Mouse (Mus musculus) kidney, postnatal 0 days (tissue): Measurements from ENCODE around the gene Gabrb1. TPM values are rescaled to one million over a fixed set of nuclear protein-coding genes. Genes with fewer than 3 reads are reported as not detected.
A peak's percentile ranks its signal among the peaks of the same experiment; 100 is the strongest.

ENCODE experiments used
- ATAC-seq: fragments of 200-750 bp; cut with Nextera tagmentation; replicated peaks from 2 replicates; pipeline ENCODE4 v1.8.0; 2017; ENCODE audit warnings: low read depth, moderate number of reproducible peaks, moderate TSS enrichment, moderate library complexity; ENCODE audit not compliant: low FRiP score
- DNase-seq: peaks from one replicate; pipeline ENCODE4 v3.0.0-alpha.2; 2016; ENCODE audit warnings: low spot score
- H3K27ac ChIP-seq: fragments of 300-500 bp; sonication (generic); 2 replicates; pipeline ENCODE4 v1.5.1; 2014; ENCODE audit warnings: mild to moderate bottlenecking
- H3K27me3 ChIP-seq: fragments of 300-500 bp; sonication (generic); 2 replicates; pipeline ENCODE4 v1.6.1; 2014; ENCODE audit warnings: low read length, mixed read lengths; ENCODE audit not compliant: insufficient read depth
- H3K36me3 ChIP-seq: fragments of 300-500 bp; sonication (generic); 2 replicates; pipeline ENCODE4 v1.6.1; 2014; ENCODE audit warnings: low read length, mixed read lengths; ENCODE audit not compliant: insufficient read depth
- H3K4me1 ChIP-seq: fragments of 300-500 bp; sonication (generic); replicated peaks from 2 replicates; pipeline ENCODE4 v1.6.1; 2014; ENCODE audit warnings: antibody characterized with exemption, low read length, mixed read lengths; ENCODE audit not compliant: insufficient read depth
- H3K4me2 ChIP-seq: fragments of 300-500 bp; sonication (generic); 2 replicates; pipeline ENCODE4 v1.6.1; 2014; ENCODE audit warnings: mild to moderate bottlenecking, low read length, moderate library complexity, mixed read lengths
- H3K4me3 ChIP-seq: fragments of 300-500 bp; sonication (generic); replicated peaks from 2 replicates; pipeline ENCODE4 v1.5.1; 2014; ENCODE audit warnings: low read depth, low read length
- H3K9ac ChIP-seq: fragments of 300-500 bp; sonication (generic); 2 replicates; pipeline ENCODE4 v1.6.1; 2014; ENCODE audit warnings: low read depth, low read length
- H3K9me3 ChIP-seq: fragments of 300-500 bp; sonication (generic); replicated peaks from 2 replicates; pipeline ENCODE4 v1.6.1; 2016; ENCODE audit warnings: low read length, inconsistent platforms, mixed read lengths
- CTCF ChIP-seq: IDR thresholded peaks from 2 replicates; pipeline ENCODE4 v1.5.1; 2016; ENCODE audit warnings: antibody characterized with exemption, low read depth, mild to moderate bottlenecking, moderate library complexity
- WGBS: fragments of 180-500 bp; shearing (Covaris S2); extraction: QIAGEN DNeasy Blood & Tissue Kit; methylation state at CpG from one replicate; pipeline ENCODE4 v1.1.7; 2014; 5-methylcytosine and 5-hydroxymethylcytosine counted together
- polyA plus RNA-seq: library from polyadenylated mRNA; unstranded; fragments of >200 nt; fragmentation: Nextera tagmentation; extraction: Ambion mirVana; gene quantifications from 2 replicates; pipeline ENCODE4 v1.2.1, GENCODE M21; 2015

Gene Gabrb1
- polyA plus RNA-seq, 1 experiment from 2014 or later, result 0.50 TPM

- H3K27ac ChIP-seq, result no peak overlapping the region
- ATAC-seq (peak; percentile 85), DNase-seq (peak; percentile 68)
- H3K9ac ChIP-seq, result 0 out of 2 replicates have a peak overlapping the region, but pooled peaks have one; percentile 32
- H3K27me3 ChIP-seq, result 0 out of 2 replicates have a peak, but pooled peaks cover 4% of the 10 kb centered on the region
- under 1% methylated on average over 46 of the region's 46 CpGs for WGBS
- TF ChIP-seq CTCF, result peak; percentile 63
- no peaks in the 10 kb centered on the region for H3K9me3 ChIP-seq
- H3K4me3 ChIP-seq, result peak overlapping the region; percentile 37
- peak overlapping the region; percentile 73 for H3K4me2 ChIP-seq
- H3K36me3 ChIP-seq, result no peaks in the 10 kb centered on the region
- H3K4me1 ChIP-seq, result no peaks in the 10 kb centered on the region
These were observed 42.8 kb downstream of the Gabrb1 start for GRCm38 (mm10) chr5:71700468-71701272.

GRCm38 (mm10) chr5:71701273-71701614 is 43.3 kb downstream of the Gabrb1 start:
- no peaks in the 10 kb centered on the region for H3K4me1 ChIP-seq
- no peak for TF ChIP-seq CTCF
- 3% methylated on average over 6 of the region's 6 CpGs for WGBS
- 0 out of 2 replicates have a peak overlapping the region, but pooled peaks have one; percentile 32 for H3K9ac ChIP-seq
- peak overlapping the region; percentile 73 for H3K4me2 ChIP-seq
- ATAC-seq, result no peak
- no peak overlapping the region for H3K27ac ChIP-seq
- H3K4me3 ChIP-seq, result peak overlapping the region; percentile 37
- peak; percentile 14 for DNase-seq
- no peaks in the 10 kb centered on the region for H3K36me3 ChIP-seq
- 0 out of 2 replicates have a peak, but pooled peaks cover 4% of the 10 kb centered on the region for H3K27me3 ChIP-seq
- no peaks in the 10 kb centered on the region for H3K9me3 ChIP-seq

- ATAC-seq (no peak), DNase-seq (no peak)
- Histone ChIP-seq H3K27ac (no peak overlapping the region), H3K4me1 (no peaks in the 10 kb centered on the region), H3K9ac (no peak overlapping the region), H3K4me2 (no peak overlapping the region), H3K9me3 (no peaks in the 10 kb centered on the region), H3K4me3 (no peak overlapping the region), H3K27me3 (no peaks in the 10 kb centered on the region), H3K36me3 (no peaks in the 10 kb centered on the region)
- WGBS, result 78% methylated on average over 8 of the region's 8 CpGs
- no peak for TF ChIP-seq CTCF
These were observed 75.2 kb downstream of the Gabrb1 start for GRCm38 (mm10) chr5:71732931-71733792.

- H3K9ac ChIP-seq, result no peak overlapping the region
- no peaks in the 10 kb centered on the region for H3K4me1 ChIP-seq
- H3K9me3 ChIP-seq, result no peaks in the 10 kb centered on the region
- DNase-seq (no peak), ATAC-seq (no peak)
- H3K36me3 ChIP-seq, result no peaks in the 10 kb centered on the region
- no peak for TF ChIP-seq CTCF
- no peak overlapping the region for H3K27ac ChIP-seq
- H3K27me3 ChIP-seq, result no peaks in the 10 kb centered on the region
- no peak overlapping the region for H3K4me3 ChIP-seq
- no peak overlapping the region for H3K4me2 ChIP-seq
- 81% methylated on average over 2 of the region's 2 CpGs for WGBS
These were observed 89.5 kb downstream of the Gabrb1 start for GRCm38 (mm10) chr5:71747411-71747810.

- Histone ChIP-seq H3K4me1 (no peaks in the 10 kb centered on the region), H3K27me3 (no peaks in the 10 kb centered on the region), H3K9ac (no peak overlapping the region), H3K4me3 (no peak overlapping the region), H3K36me3 (no peaks in the 10 kb centered on the region), H3K27ac (no peak overlapping the region), H3K4me2 (no peak overlapping the region), H3K9me3 (no peaks in the 10 kb centered on the region)
- no peak for TF ChIP-seq CTCF
- 77% methylated on average over 5 of the region's 5 CpGs for WGBS
- ATAC-seq, result no peak
- no peak for DNase-seq
These were observed 96.1 kb downstream of the Gabrb1 start for GRCm38 (mm10) chr5:71753966-71754365.

- no peak overlapping the region for H3K27ac ChIP-seq
- no peak overlapping the region for H3K9ac ChIP-seq
- WGBS, result 87% methylated on average over 6 of the region's 6 CpGs
- DNase-seq, result no peak
- no peak overlapping the region for H3K4me2 ChIP-seq
- no peaks in the 10 kb centered on the region for H3K9me3 ChIP-seq
- H3K4me1 ChIP-seq, result no peaks in the 10 kb centered on the region
- no peak for ATAC-seq
- no peak for TF ChIP-seq CTCF
- no peaks in the 10 kb centered on the region for H3K27me3 ChIP-seq
- H3K36me3 ChIP-seq, result no peaks in the 10 kb centered on the region
- H3K4me3 ChIP-seq, result no peak overlapping the region
These were observed 103.2 kb downstream of the Gabrb1 start for GRCm38 (mm10) chr5:71761105-71761504.
